Mouse (Mus musculus) intestine, postnatal 0 days (tissue): ENCODE measurements around the gene Parvg. TPM values are rescaled to one million over a fixed set of nuclear protein-coding genes. Genes with fewer than 3 reads are reported as not detected.

Source experiments
- ATAC-seq: fragments of 200-750 bp; cut with Nextera tagmentation; 2 replicates; pipeline ENCODE4 v1.8.0; 2017; ENCODE audit warnings: mild to moderate bottlenecking, moderate TSS enrichment, moderate library complexity
- H3K27ac ChIP-seq: fragments of 300-500 bp; sonication (generic); 2 replicates; pipeline ENCODE4 v1.5.1; 2014; ENCODE audit warnings: mild to moderate bottlenecking, low read depth, low read length, moderate library complexity
- H3K27me3 ChIP-seq: fragments of 300-500 bp; sonication (generic); replicated peaks from 2 replicates; pipeline ENCODE4 v1.6.1; 2014; ENCODE audit warnings: low read length, mixed read lengths; ENCODE audit not compliant: control insufficient read depth, insufficient read depth
- H3K36me3 ChIP-seq: fragments of 300-500 bp; sonication (generic); 2 replicates; pipeline ENCODE4 v1.6.1; 2014; ENCODE audit warnings: mild to moderate bottlenecking, moderate library complexity; ENCODE audit not compliant: control insufficient read depth, insufficient read depth
- H3K4me1 ChIP-seq: fragments of 300-500 bp; sonication (generic); replicated peaks from 2 replicates; pipeline ENCODE4 v1.6.1; 2014; ENCODE audit warnings: antibody characterized with exemption, low read length, mixed read lengths; ENCODE audit not compliant: control insufficient read depth, insufficient read depth
- H3K4me2 ChIP-seq: fragments of 300-500 bp; sonication (generic); replicated peaks from 2 replicates; pipeline ENCODE4 v1.6.1; 2014; ENCODE audit warnings: low read depth, mild to moderate bottlenecking, moderate library complexity
- H3K4me3 ChIP-seq: fragments of 300-500 bp; sonication (generic); 2 replicates; pipeline ENCODE4 v1.5.1; 2014; ENCODE audit warnings: low read depth, low read length
- H3K9ac ChIP-seq: fragments of 300-500 bp; sonication (generic); 2 replicates; pipeline ENCODE4 v1.6.1; 2014; ENCODE audit warnings: mild to moderate bottlenecking, low read depth, low read length
- H3K9me3 ChIP-seq: fragments of 300-500 bp; sonication (generic); 2 replicates; pipeline ENCODE4 v1.6.1; 2016; ENCODE audit warnings: mixed run types; ENCODE audit not compliant: control insufficient read depth
- CTCF ChIP-seq: sonication (generic); IDR thresholded peaks from 2 replicates; pipeline ENCODE4 v1.5.1; 2016; ENCODE audit warnings: low read depth, mild to moderate bottlenecking, control low read depth, antibody characterized with exemption, moderate library complexity
- WGBS: fragments of 180-500 bp; shearing (Covaris S2); extraction: QIAGEN DNeasy Blood & Tissue Kit; methylation state at CpG from one replicate; pipeline ENCODE4 v1.1.7; 2014; 5-methylcytosine and 5-hydroxymethylcytosine counted together
- polyA plus RNA-seq: library from polyadenylated mRNA; unstranded; fragments of >200 nt; fragmentation: Nextera tagmentation; extraction: Ambion mirVana; gene quantifications from 2 replicates; pipeline ENCODE4 v1.2.1, GENCODE M21; 2015

The Parvg gene
- polyA plus RNA-seq, 1 experiment from 2014 or later: 1.2 TPM

GRCm38 (mm10) chr15:84294391-84294790, 29.4 kb upstream of the Parvg start:
- H3K9ac ChIP-seq: no peak overlapping the region
- H3K4me1 ChIP-seq: no peaks in the 10 kb centered on the region
- no peak overlapping the region for H3K4me2 ChIP-seq
- TF ChIP-seq CTCF: no peak
- 90% methylated on average over 8 of the region's 9 CpGs for WGBS
- H3K9me3 ChIP-seq: no peaks in the 10 kb centered on the region
- H3K36me3 ChIP-seq: no peaks in the 10 kb centered on the region
- H3K27ac ChIP-seq: no peak overlapping the region
- H3K27me3 ChIP-seq: no peaks in the 10 kb centered on the region
- H3K4me3 ChIP-seq: no peak overlapping the region
- ATAC-seq: no peak

GRCm38 (mm10) chr15:84295225-84295624, 28.6 kb upstream of the Parvg start:
- Histone ChIP-seq H3K9me3 (no peaks in the 10 kb centered on the region), H3K4me1 (no peaks in the 10 kb centered on the region), H3K27me3 (no peaks in the 10 kb centered on the region), H3K4me2 (no peak overlapping the region), H3K9ac (no peak overlapping the region), H3K4me3 (no peak overlapping the region), H3K36me3 (no peaks in the 10 kb centered on the region), H3K27ac (no peak overlapping the region)
- ATAC-seq: no peak
- no peak for TF ChIP-seq CTCF
- WGBS: 73% methylated on average over 10 of the region's 10 CpGs

- no peak for TF ChIP-seq CTCF
- H3K36me3 ChIP-seq: no peaks in the 10 kb centered on the region
- WGBS: 42% methylated on average over 8 of the region's 8 CpGs
- no peak overlapping the region for H3K9ac ChIP-seq
- no peaks in the 10 kb centered on the region for H3K27me3 ChIP-seq
- no peaks in the 10 kb centered on the region for H3K9me3 ChIP-seq
- no peaks in the 10 kb centered on the region for H3K4me1 ChIP-seq
- no peak for ATAC-seq
- H3K4me2 ChIP-seq: no peak overlapping the region
- no peak overlapping the region for H3K27ac ChIP-seq
- no peak overlapping the region for H3K4me3 ChIP-seq
These were observed 26.4 kb upstream of the Parvg start for GRCm38 (mm10) chr15:84297454-84297853.

- no peak overlapping the region for H3K9ac ChIP-seq
- no peak for ATAC-seq
- TF ChIP-seq CTCF: no peak
- no peaks in the 10 kb centered on the region for H3K36me3 ChIP-seq
- WGBS: 48% methylated on average over 13 of the region's 13 CpGs
- no peaks in the 10 kb centered on the region for H3K9me3 ChIP-seq
- no peak overlapping the region for H3K4me3 ChIP-seq
- H3K27me3 ChIP-seq: no peaks in the 10 kb centered on the region
- H3K27ac ChIP-seq: no peak overlapping the region
- H3K4me1 ChIP-seq: no peaks in the 10 kb centered on the region
- no peak overlapping the region for H3K4me2 ChIP-seq
These were observed 24.9 kb upstream of the Parvg start for GRCm38 (mm10) chr15:84298804-84299370.

- Histone ChIP-seq H3K27ac (no peak overlapping the region), H3K4me1 (no peaks in the 10 kb centered on the region), H3K4me2 (no peak overlapping the region), H3K36me3 (no peaks in the 10 kb centered on the region), H3K9ac (no peak overlapping the region), H3K27me3 (no peaks in the 10 kb centered on the region), H3K4me3 (no peak overlapping the region), H3K9me3 (no peaks in the 10 kb centered on the region)
- ATAC-seq: no peak
- 55% methylated on average over 9 of the region's 9 CpGs for WGBS
- TF ChIP-seq CTCF: no peak
These were observed 24.0 kb upstream of the Parvg start for GRCm38 (mm10) chr15:84299662-84300333.

- WGBS: 59% methylated on average over 2 of the region's 2 CpGs
- H3K9ac ChIP-seq: no peak overlapping the region
- H3K9me3 ChIP-seq: no peaks in the 10 kb centered on the region
- no peak overlapping the region for H3K4me3 ChIP-seq
- H3K27ac ChIP-seq: no peak overlapping the region
- no peaks in the 10 kb centered on the region for H3K4me1 ChIP-seq
- no peaks in the 10 kb centered on the region for H3K36me3 ChIP-seq
- H3K4me2 ChIP-seq: no peak overlapping the region
- ATAC-seq: no peak
- TF ChIP-seq CTCF: no peak
- no peaks in the 10 kb centered on the region for H3K27me3 ChIP-seq
These were observed 23.2 kb upstream of the Parvg start for GRCm38 (mm10) chr15:84300591-84300990.

GRCm38 (mm10) chr15:84301026-84301425, 22.8 kb upstream of the Parvg start:
- no peak overlapping the region; the same call in 1 of the 2 replicates for H3K9ac ChIP-seq
- H3K27ac ChIP-seq: no peak overlapping the region
- no peaks in the 10 kb centered on the region for H3K36me3 ChIP-seq
- ATAC-seq: no peak
- 19% methylated on average over 7 of the region's 7 CpGs for WGBS
- no peak overlapping the region for H3K4me3 ChIP-seq
- no peak for TF ChIP-seq CTCF
- H3K4me2 ChIP-seq: no peak overlapping the region
- H3K4me1 ChIP-seq: no peaks in the 10 kb centered on the region
- H3K9me3 ChIP-seq: no peaks in the 10 kb centered on the region
- H3K27me3 ChIP-seq: no peaks in the 10 kb centered on the region
